Mouse (Mus musculus) neural tube, embryonic 15.5 days (tissue): Measurements from ENCODE around the gene Ccdc89. TPM values are rescaled to one million over a fixed set of nuclear protein-coding genes. Genes with fewer than 3 reads are reported as not detected.
A peak's percentile ranks its signal among the peaks of the same experiment; 100 is the strongest.

Experiments used
- ATAC-seq: fragments of 200-750 bp; cut with Nextera tagmentation; 2 replicates; pipeline ENCODE4 v1.8.0; 2017; ENCODE audit warnings: mild to moderate bottlenecking, moderate TSS enrichment, moderate library complexity; ENCODE audit not compliant: low FRiP score
- H3K27ac ChIP-seq: fragments of 300-500 bp; sonication (generic); replicated peaks from 2 replicates; pipeline ENCODE4 v1.5.1; 2015; ENCODE audit warnings: mild to moderate bottlenecking, inconsistent platforms
- H3K27me3 ChIP-seq: fragments of 300-500 bp; sonication (generic); replicated peaks from 2 replicates; pipeline ENCODE4 v1.6.1; 2015; ENCODE audit warnings: inconsistent platforms
- H3K36me3 ChIP-seq: fragments of 300-500 bp; sonication (generic); 2 replicates; pipeline ENCODE4 v1.6.1; 2015; ENCODE audit warnings: inconsistent platforms
- H3K4me1 ChIP-seq: fragments of 300-500 bp; sonication (generic); 2 replicates; pipeline ENCODE4 v1.6.1; 2015; ENCODE audit warnings: inconsistent platforms
- H3K4me2 ChIP-seq: fragments of 300-500 bp; sonication (generic); 2 replicates; pipeline ENCODE4 v1.6.1; 2015; ENCODE audit warnings: inconsistent platforms, mild to moderate bottlenecking, moderate library complexity
- H3K4me3 ChIP-seq: fragments of 300-500 bp; sonication (generic); replicated peaks from 2 replicates; pipeline ENCODE4 v1.5.1; 2015; ENCODE audit warnings: mild to moderate bottlenecking, inconsistent platforms
- H3K9ac ChIP-seq: fragments of 300-500 bp; sonication (generic); replicated peaks from 2 replicates; pipeline ENCODE4 v1.6.1; 2015; ENCODE audit warnings: mild to moderate bottlenecking, inconsistent platforms
- H3K9me3 ChIP-seq: fragments of 300-500 bp; sonication (generic); replicated peaks from 2 replicates; pipeline ENCODE4 v1.6.1; 2016; ENCODE audit warnings: inconsistent platforms
- whole genome bisulfite sequencing: fragments of 180-500 bp; shearing (Covaris S2); methylation state at CpG from one replicate; pipeline ENCODE4 v1.1.7; 2015; ENCODE audit warnings: mixed read lengths; 5-methylcytosine and 5-hydroxymethylcytosine counted together
- polyA plus RNA-seq: library from polyadenylated mRNA; unstranded; fragments of >200 nt; fragmentation: Nextera tagmentation; extraction: Ambion mirVana; gene quantifications from 2 replicates; pipeline ENCODE4 v1.2.1, GENCODE M21; 2015

Gene Ccdc89
- polyA plus RNA-seq, 1 experiment from 2014 or later, result 1.3 TPM

- Histone ChIP-seq H3K4me2 (peak within 1 kb of the TSS; percentile 83), H3K9ac (peak within 1 kb of the TSS; percentile 80), H3K9me3 (no peaks in the 10 kb centered on the region), H3K4me3 (peak within 1 kb of the TSS; percentile 76), H3K27ac (peak within 1 kb of the TSS; percentile 95), H3K27me3 (no peaks in the 10 kb centered on the region), H3K36me3 (no peaks in the 10 kb centered on the region), H3K4me1 (peaks cover 16% of the 10 kb centered on the region)
- peak; percentile 100 for ATAC-seq
- under 1% methylated on average over 36 of the region's 36 CpGs for WGBS
These were observed 49.5 kb downstream of the Ccdc89 start, which contains the start of gene Tmem126b for GRCm38 (mm10) chr7:90475793-90476312. TSS of gene Tmem126b (minus strand) at chr7:90476001.

GRCm38 (mm10) chr7:90476313-90477245, 50.2 kb downstream of the Ccdc89 start, which contains the start of gene Dlg2:
TSS of gene Dlg2 (plus strand) at chr7:90476672.
- ATAC-seq, result peak; percentile 75
- peak within 1 kb of the TSS; percentile 83 for H3K4me2 ChIP-seq
- WGBS, result under 1% methylated on average over 32 of the region's 32 CpGs

More at GRCm38 (mm10) chr7:90476313-90477245, 50.2 kb downstream of the Ccdc89 start, which contains the start of gene Dlg2:
- H3K36me3 ChIP-seq, result no peaks in the 10 kb centered on the region
- H3K27me3 ChIP-seq, result no peaks in the 10 kb centered on the region
- peak within 1 kb of the TSS; percentile 76 for H3K4me3 ChIP-seq
- peak within 1 kb of the TSS; percentile 80 for H3K9ac ChIP-seq
- H3K27ac ChIP-seq, result peak within 1 kb of the TSS; percentile 95
- H3K9me3 ChIP-seq, result no peaks in the 10 kb centered on the region
- H3K4me1 ChIP-seq, result peaks cover 16% of the 10 kb centered on the region

Other genes with a start within 250 kb of the Ccdc89 start
- gene Ccdc83, start 160.8 kb upstream of the Ccdc89 start, polyA plus RNA-seq, result not detected in 2 replicates
- gene Sytl2, start 124.3 kb upstream of the Ccdc89 start, polyA plus RNA-seq, result 9.8 and 10.1 TPM in 2 replicates
- gene Crebzf, start 16.2 kb downstream of the Ccdc89 start, polyA plus RNA-seq, result 30.2 and 33.8 TPM in 2 replicates
- gene Tmem126a, start 30.7 kb downstream of the Ccdc89 start, polyA plus RNA-seq, result 139 and 163 TPM in 2 replicates
- gene Tmem126b, start 49.4 kb downstream of the Ccdc89 start, polyA plus RNA-seq, result 47.2 and 49.0 TPM in 2 replicates
- gene Dlg2, start 50.1 kb downstream of the Ccdc89 start, polyA plus RNA-seq, result 29.8 and 29.9 TPM in 2 replicates